Mouse (Mus musculus) heart, embryonic 13.5 days (tissue): ENCODE measurements around the gene Ago3. TPM values are rescaled to one million over a fixed set of nuclear protein-coding genes. Genes with fewer than 3 reads are reported as not detected.

ENCODE experiments used
- ATAC-seq: fragments of 200-750 bp; cut with Nextera tagmentation; 2 replicates; pipeline ENCODE4 v1.8.0; 2017; ENCODE audit warnings: moderate TSS enrichment; ENCODE audit not compliant: insufficient number of reproducible peaks, low FRiP score, low TSS enrichment; ENCODE audit errors: extremely low read depth
- H3K27ac ChIP-seq: fragments of 300-500 bp; sonication (generic); replicated peaks from 2 replicates; pipeline ENCODE4 v1.5.1; 2015; ENCODE audit warnings: moderate library complexity, mild to moderate bottlenecking, inconsistent platforms
- H3K27me3 ChIP-seq: fragments of 300-500 bp; sonication (generic); replicated peaks from 2 replicates; pipeline ENCODE4 v1.6.1; 2015; ENCODE audit warnings: mild to moderate bottlenecking, inconsistent platforms
- H3K36me3 ChIP-seq: fragments of 300-500 bp; sonication (generic); 2 replicates; pipeline ENCODE4 v1.6.1; 2015; ENCODE audit warnings: mild to moderate bottlenecking, inconsistent platforms
- H3K4me1 ChIP-seq: fragments of 300-500 bp; sonication (generic); 2 replicates; pipeline ENCODE4 v1.6.1; 2015; ENCODE audit warnings: inconsistent platforms
- H3K4me2 ChIP-seq: fragments of 300-500 bp; sonication (generic); 2 replicates; pipeline ENCODE4 v1.6.1; 2015; ENCODE audit warnings: inconsistent platforms, mild to moderate bottlenecking, moderate library complexity
- H3K4me3 ChIP-seq: fragments of 300-500 bp; sonication (generic); 2 replicates; pipeline ENCODE4 v1.5.1; 2015; ENCODE audit warnings: moderate library complexity, mild to moderate bottlenecking, inconsistent platforms
- H3K9ac ChIP-seq: fragments of 300-500 bp; sonication (generic); 2 replicates; pipeline ENCODE4 v1.6.1; 2015; ENCODE audit warnings: inconsistent platforms, mild to moderate bottlenecking, moderate library complexity
- H3K9me3 ChIP-seq: fragments of 300-500 bp; sonication (generic); 2 replicates; pipeline ENCODE4 v1.6.1; 2016; ENCODE audit warnings: inconsistent platforms
- WGBS: fragments of 180-500 bp; shearing (Covaris S2); methylation state at CpG from one replicate; pipeline ENCODE4 v1.1.7; 2015; ENCODE audit warnings: mixed read lengths; 5-methylcytosine and 5-hydroxymethylcytosine counted together
- polyA plus RNA-seq: library from polyadenylated mRNA; unstranded; fragments of >200 nt; fragmentation: Nextera tagmentation; extraction: Ambion mirVana; gene quantifications from 2 replicates; pipeline ENCODE4 v1.2.1, GENCODE M21; 2015

Gene Ago3
- polyA plus RNA-seq, 1 experiment from 2014 or later, result 10.4 TPM

DNA sequence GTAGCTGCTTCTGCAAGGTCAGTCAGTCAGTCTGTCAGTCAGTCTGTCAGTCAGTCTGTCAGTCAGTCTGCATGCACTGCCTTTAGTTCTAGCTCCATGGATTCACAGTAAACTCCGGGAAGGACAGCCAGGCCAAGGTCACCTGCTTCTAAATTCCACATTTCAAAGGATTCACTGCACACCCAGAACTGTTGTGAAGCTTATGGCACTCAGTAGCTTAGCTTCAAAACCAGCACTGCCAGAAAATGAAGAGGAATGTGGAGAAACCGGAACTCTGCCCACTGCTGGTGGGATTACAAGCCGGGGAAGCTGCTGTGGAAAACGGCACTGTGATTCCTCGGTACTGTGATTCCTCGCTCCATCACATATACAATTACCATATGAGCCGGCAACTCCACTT, 26.1 kb upstream of the Ago3 start:
- Histone ChIP-seq H3K27ac (no peak overlapping the region), H3K4me1 (peaks cover 8% of the 10 kb centered on the region; the same call in 1 of the 2 replicates), H3K4me2 (no peak overlapping the region), H3K27me3 (no peaks in the 10 kb centered on the region), H3K36me3 (peaks cover 94% of the 10 kb centered on the region), H3K4me3 (no peak overlapping the region), H3K9me3 (no peaks in the 10 kb centered on the region), H3K9ac (no peak overlapping the region)
- whole genome bisulfite sequencing, result 87% methylated on average over 7 of the region's 7 CpGs
- ATAC-seq, result no peak

DNA sequence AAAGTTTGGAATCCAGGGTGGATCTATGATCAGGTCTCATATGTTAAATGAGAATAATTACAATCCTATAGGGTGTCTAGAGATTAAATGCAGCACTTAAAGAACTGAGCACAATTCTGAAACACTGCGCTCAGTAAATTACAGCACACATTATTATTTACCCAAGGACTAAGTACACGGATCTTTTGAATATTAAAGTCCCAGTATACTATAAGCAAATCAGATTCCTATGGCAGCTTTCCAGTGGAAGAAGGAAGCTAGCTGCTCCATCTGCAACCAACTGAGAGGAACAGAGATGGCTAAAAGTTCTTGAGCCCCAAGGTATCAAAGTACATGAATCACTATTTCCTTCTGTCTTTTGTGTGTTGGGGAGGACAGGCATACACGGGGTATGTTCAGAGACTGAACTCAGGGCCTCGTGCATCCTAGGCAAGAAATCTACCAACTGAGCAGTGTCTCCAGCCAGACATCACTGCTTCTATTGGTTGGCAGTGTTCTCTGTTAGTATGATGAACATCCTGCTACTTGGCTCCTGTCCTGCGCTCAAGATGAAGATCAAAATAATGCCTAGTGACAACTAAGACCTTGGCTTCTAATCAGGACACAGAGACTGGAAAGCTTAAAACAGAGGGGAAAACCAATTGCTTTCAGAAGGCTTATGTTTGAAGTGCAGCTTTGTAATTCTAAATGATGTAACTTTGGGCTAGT, 25.3 kb upstream of the Ago3 start:
- H3K9me3 ChIP-seq, result no peaks in the 10 kb centered on the region
- H3K4me2 ChIP-seq, result no peak overlapping the region
- H3K4me3 ChIP-seq, result no peak overlapping the region
- H3K36me3 ChIP-seq, result peaks cover 91% of the 10 kb centered on the region
- no peaks in the 10 kb centered on the region for H3K27me3 ChIP-seq
- 89% methylated on average over 5 of the region's 5 CpGs for WGBS
- no peak overlapping the region for H3K9ac ChIP-seq
- ATAC-seq, result no peak
- H3K4me1 ChIP-seq, result peaks cover 7% of the 10 kb centered on the region; the same call in 1 of the 2 replicates
- H3K27ac ChIP-seq, result no peak overlapping the region

DNA sequence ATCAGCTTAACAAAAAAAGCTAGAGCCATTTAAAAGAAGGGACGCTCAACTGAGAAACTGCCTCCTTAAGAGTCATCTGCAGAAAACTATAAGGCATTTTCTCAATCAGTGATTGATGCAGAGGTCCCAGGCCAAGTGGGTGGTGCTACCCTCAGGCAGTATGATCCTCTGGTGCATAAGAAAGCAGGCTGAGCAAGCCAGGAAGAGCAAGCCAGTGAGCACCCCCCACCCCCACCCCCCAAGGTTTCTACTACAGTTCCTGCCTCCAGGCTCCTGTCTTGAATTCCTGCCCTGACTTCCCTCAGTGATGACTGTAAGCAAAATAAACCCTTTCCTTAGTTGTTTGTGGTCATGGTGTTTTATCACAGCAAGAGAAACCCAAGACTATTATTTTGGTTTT, 20.9 kb upstream of the Ago3 start:
- Histone ChIP-seq H3K9ac (no peak overlapping the region), H3K36me3 (peaks cover 81% of the 10 kb centered on the region), H3K4me3 (no peak overlapping the region), H3K9me3 (no peaks in the 10 kb centered on the region), H3K4me2 (no peak overlapping the region), H3K4me1 (no peaks in the 10 kb centered on the region), H3K27ac (no peak overlapping the region), H3K27me3 (no peaks in the 10 kb centered on the region)
- 82% methylated on average over 1 of the region's 1 CpGs for WGBS
- no peak for ATAC-seq

DNA sequence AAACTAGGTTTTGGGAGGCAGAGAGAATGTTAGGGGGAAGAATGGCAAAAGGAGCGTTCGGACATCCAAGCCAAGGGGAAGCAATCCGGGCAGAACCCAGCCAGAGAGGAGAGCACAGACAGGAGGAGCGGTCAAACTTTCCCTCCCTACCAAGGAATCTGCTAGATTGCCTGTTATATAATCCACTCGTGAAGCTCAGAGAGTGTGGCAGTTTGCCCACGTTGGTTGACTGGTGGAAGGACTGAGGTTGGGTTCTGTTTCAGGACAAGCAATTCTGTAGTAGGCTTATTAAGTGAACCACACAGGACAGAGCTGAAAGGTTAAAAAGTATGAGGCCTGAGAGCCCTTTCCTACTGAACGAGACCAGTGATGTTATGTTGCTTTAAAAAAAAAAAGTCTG, 17.8 kb upstream of the Ago3 start:
- 76% methylated on average over 7 of the region's 7 CpGs for WGBS
- Histone ChIP-seq H3K27ac (no peak overlapping the region), H3K36me3 (peaks cover 60% of the 10 kb centered on the region), H3K9me3 (no peaks in the 10 kb centered on the region), H3K4me3 (no peak overlapping the region), H3K4me1 (peaks cover 14% of the 10 kb centered on the region), H3K9ac (no peak overlapping the region), H3K27me3 (no peaks in the 10 kb centered on the region), H3K4me2 (no peak overlapping the region)
- ATAC-seq, result no peak

DNA sequence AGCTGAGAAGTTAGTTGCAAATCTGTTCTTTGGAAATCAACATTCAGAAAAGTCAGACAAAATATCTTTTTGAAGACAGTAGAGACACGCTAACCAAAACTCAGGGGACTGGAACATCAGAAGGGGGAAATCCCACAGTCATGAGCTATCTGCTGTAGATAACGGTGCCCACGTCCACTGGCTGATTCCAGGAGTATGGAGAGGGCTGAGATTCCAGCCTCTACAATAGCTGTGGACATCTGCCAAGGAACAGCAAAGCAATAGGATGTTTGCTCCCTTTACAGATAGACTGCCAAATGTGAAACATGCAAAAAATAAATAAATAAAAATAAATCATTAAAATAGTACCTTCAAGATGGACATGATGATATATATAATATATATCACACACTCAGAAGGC, 15.2 kb upstream of the Ago3 start:
- WGBS, result 29% methylated on average over 3 of the region's 3 CpGs
- no peak overlapping the region for H3K4me3 ChIP-seq
- H3K27ac ChIP-seq, result no peak overlapping the region
- peaks cover 14% of the 10 kb centered on the region for H3K4me1 ChIP-seq
- peaks cover 69% of the 10 kb centered on the region for H3K36me3 ChIP-seq
- ATAC-seq, result no peak
- no peaks in the 10 kb centered on the region for H3K9me3 ChIP-seq
- H3K4me2 ChIP-seq, result peak overlapping the region; percentile 31; the same call in 1 of the 2 replicates
- H3K27me3 ChIP-seq, result no peaks in the 10 kb centered on the region
- no peak overlapping the region for H3K9ac ChIP-seq

DNA sequence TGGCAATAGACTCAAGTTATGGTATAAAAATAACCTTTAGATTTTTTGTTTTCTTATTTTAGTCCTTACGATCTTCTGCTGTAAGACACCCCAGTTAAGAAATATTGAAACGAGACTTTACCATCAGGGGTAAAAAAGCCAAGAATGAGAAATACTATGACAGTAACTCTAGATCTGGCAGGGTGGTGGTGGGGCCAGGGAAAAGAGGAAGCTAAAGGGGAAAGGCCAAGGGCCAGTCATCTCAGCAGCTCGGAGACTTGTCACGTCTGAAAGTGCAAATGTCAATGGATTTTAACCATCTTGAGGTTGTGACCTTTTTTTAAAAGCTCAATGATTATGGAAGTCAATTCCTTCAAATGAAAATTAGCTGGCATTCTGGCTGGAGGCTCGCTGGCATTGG, 8.9 kb upstream of the Ago3 start:
- Histone ChIP-seq H3K27me3 (no peaks in the 10 kb centered on the region), H3K27ac (no peak overlapping the region), H3K9ac (no peak overlapping the region), H3K36me3 (peaks cover 52% of the 10 kb centered on the region), H3K4me2 (no peak overlapping the region), H3K4me1 (no peaks in the 10 kb centered on the region), H3K4me3 (no peak overlapping the region), H3K9me3 (no peaks in the 10 kb centered on the region)
- no peak for ATAC-seq
- 75% methylated on average over 5 of the region's 5 CpGs for WGBS

DNA sequence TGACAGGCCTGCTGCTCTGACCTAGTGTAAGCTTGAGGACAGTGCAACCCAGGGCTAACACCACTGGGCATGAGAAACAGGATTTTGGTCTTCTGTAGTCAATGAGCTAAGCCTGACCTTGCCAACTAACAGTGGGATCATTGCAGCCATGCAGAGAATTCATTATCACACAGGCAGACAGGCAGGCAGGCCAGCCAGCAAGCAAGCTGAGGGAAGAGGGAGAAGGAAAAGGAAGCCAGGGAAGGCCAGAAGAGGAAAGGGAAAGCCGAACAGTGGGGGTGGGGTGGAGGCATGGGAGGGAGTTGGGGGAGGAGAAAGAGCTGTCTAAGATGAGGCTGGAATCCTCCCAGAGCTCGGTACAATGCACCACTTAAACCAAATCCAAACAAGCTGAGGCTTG, 6.9 kb upstream of the Ago3 start:
- H3K27ac ChIP-seq, result no peak overlapping the region
- no peak for ATAC-seq
- no peaks in the 10 kb centered on the region for H3K9me3 ChIP-seq
- no peak overlapping the region for H3K9ac ChIP-seq
- peaks cover 34% of the 10 kb centered on the region for H3K36me3 ChIP-seq
- WGBS, result 28% methylated on average over 2 of the region's 2 CpGs
- H3K4me3 ChIP-seq, result no peak overlapping the region
- H3K4me2 ChIP-seq, result no peak overlapping the region
- no peaks in the 10 kb centered on the region for H3K4me1 ChIP-seq
- no peaks in the 10 kb centered on the region for H3K27me3 ChIP-seq

DNA sequence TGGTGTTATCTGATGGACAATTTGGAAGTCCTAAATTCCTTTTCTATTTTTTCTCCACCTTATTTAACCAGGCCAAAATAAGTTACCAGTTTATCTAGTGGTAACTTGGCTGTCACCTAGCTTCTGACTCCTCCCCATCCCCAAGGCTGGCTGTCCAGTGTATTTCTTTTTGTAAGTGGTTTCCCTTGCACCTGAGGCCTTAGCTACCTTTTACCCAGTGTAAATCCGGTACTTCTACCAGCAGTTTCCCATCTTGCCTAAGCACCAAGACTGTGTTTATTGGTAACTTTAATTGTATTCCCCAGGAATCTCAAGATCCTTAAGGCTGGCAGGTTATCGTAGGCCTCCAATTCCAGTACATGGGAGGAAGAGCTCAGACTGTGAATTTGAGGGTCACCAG, 4.7 kb upstream of the Ago3 start:
- H3K27ac ChIP-seq, result no peak overlapping the region
- H3K9ac ChIP-seq, result no peak overlapping the region
- no peak overlapping the region for H3K4me3 ChIP-seq
- H3K36me3 ChIP-seq, result peaks cover 12% of the 10 kb centered on the region
- ATAC-seq, result no peak
- H3K9me3 ChIP-seq, result no peaks in the 10 kb centered on the region
- H3K27me3 ChIP-seq, result no peaks in the 10 kb centered on the region
- no peaks in the 10 kb centered on the region for H3K4me1 ChIP-seq
- no peak overlapping the region for H3K4me2 ChIP-seq
- 84% methylated on average over 2 of the region's 2 CpGs for WGBS

DNA sequence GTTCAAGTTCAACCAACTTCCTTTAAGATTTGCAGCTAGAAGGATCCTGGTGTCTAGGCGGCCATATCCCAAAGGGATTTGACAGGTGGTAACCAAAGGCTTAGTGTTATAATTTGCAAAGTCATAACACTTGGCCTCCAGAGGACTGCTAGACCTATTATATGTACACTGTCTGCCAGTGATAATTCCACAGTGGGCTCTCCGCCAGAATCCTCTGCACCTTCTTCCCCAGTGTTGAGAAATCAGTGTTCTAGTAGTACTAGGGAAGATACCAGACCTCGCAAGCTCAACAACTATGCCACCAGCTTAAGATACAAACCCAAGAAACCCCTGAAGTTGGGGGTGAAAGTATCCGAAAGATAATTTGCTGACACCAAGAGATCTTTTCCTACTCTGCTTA, 3.8 kb upstream of the Ago3 start:
- H3K27ac ChIP-seq, result no peak overlapping the region
- ATAC-seq, result no peak
- H3K4me3 ChIP-seq, result no peak overlapping the region
- 78% methylated on average over 4 of the region's 4 CpGs for WGBS
- H3K4me1 ChIP-seq, result peaks cover 6% of the 10 kb centered on the region
- peaks cover 6% of the 10 kb centered on the region for H3K36me3 ChIP-seq
- no peak overlapping the region for H3K4me2 ChIP-seq
- H3K27me3 ChIP-seq, result no peaks in the 10 kb centered on the region
- no peak overlapping the region for H3K9ac ChIP-seq
- H3K9me3 ChIP-seq, result no peaks in the 10 kb centered on the region

DNA sequence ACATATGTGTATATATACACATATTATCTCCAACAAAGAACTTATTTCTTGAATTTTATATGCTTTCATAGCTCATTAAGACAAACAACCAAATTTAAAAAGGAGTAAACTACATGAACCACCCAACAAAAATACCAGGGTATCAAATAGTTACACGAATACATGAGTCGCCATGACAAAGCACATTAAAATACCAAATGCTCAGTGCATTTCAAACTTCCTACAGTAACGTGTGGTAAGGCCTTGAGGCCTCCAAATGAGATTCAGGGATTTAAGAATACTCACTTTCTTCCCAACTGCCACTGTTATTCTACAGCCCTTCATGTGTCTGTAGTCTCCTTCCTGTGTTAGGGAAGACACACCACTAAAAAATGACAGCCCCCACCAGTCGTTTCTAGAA, 2.4 kb upstream of the Ago3 start:
- Histone ChIP-seq H3K4me3 (no peak overlapping the region), H3K9ac (no peak overlapping the region), H3K27me3 (no peaks in the 10 kb centered on the region), H3K4me2 (no peak overlapping the region), H3K27ac (no peak overlapping the region), H3K9me3 (no peaks in the 10 kb centered on the region), H3K36me3 (no peaks in the 10 kb centered on the region; the same call in 1 of the 2 replicates), H3K4me1 (peaks cover 7% of the 10 kb centered on the region)
- no peak for ATAC-seq
- 77% methylated on average over 4 of the region's 4 CpGs for WGBS

DNA sequence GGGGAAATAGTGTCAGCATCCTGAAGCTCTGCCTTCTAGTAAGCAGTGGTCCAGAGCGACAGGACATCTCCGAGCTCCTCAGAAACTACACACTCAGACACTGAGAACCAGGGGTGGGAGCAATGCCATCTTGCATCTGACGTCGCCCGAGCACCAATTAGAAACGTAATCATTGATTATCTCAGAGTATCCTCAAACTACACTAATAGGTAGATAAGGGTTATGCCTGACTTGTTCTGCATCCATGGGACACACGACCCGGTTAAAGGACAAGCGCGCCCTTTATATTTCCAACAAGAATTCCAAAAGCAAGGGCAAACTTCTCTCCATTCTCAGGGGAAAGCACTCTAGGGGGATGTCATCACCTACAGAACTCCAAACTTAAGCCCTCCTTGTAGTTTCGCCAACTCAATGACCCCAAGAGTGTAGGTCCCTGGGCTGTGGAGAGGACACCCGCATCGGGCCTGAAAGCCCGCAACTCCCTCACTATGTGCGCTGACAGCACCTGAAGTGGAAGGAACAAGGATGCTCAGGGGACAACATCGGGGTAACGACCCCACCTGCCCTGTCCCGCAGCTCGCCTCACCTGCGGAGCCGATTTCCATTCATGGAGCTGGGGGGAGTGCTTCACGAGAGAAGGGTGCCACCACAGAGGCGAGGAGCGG, 542 bp downstream of the Ago3 start:
- Histone ChIP-seq H3K4me3 (peak overlapping the region; percentile 90), H3K36me3 (no peaks in the 10 kb centered on the region; the same call in 1 of the 2 replicates), H3K4me1 (peaks cover 7% of the 10 kb centered on the region), H3K9ac (peak overlapping the region; percentile 94), H3K27ac (peak overlapping the region; percentile 88), H3K9me3 (no peaks in the 10 kb centered on the region), H3K27me3 (no peaks in the 10 kb centered on the region), H3K4me2 (peak overlapping the region; percentile 90)
- WGBS, result 2% methylated on average over 24 of the region's 24 CpGs
- 0 out of 2 replicates have a peak, but pooled peaks have one; percentile 9 for ATAC-seq

DNA sequence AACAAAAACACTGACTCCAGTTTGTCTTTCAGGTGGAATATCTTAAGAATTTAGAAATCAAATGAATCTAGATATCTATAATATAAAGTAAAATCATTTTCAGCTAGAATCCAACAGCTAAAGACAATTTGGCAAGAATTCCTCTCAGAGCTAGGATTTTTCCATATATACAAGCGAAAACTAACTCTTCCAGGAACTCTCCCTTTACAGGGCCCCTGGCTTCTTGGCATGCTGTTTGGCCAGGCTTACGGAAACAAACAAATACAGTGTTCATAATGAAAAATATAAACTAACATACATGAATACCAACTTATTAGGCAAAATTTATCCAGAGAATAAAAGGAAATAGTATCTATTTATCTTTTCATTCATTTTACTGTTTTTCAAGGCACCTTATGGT, 5.5 kb downstream of the Ago3 start:
- Histone ChIP-seq H3K9ac (no peak overlapping the region), H3K4me2 (no peak overlapping the region), H3K4me1 (peaks cover 7% of the 10 kb centered on the region), H3K9me3 (no peaks in the 10 kb centered on the region), H3K27ac (no peak overlapping the region), H3K27me3 (no peaks in the 10 kb centered on the region), H3K4me3 (no peak overlapping the region), H3K36me3 (no peaks in the 10 kb centered on the region; the same call in 1 of the 2 replicates)
- ATAC-seq, result no peak
- 80% methylated on average over 2 of the region's 2 CpGs for WGBS
